Mouse (Mus musculus): ENCODE results near the gene Pnp2. TPM values are rescaled to one million over a fixed set of nuclear protein-coding genes. Genes with fewer than 3 reads are reported as not detected.
"Not testable (repeated sequence)": the region's sequence is repeated elsewhere in the genome, so short reads cannot be mapped to it uniquely, and the experiment has no call there.

Pnp2 gene
- total RNA-seq, 1 experiment from 2014 or later, result 3.6 TPM

- not testable (repeated sequence) for DNase-seq
Observed at GRCm38 (mm10) chr14:50957146-50957545, 1.4 kb downstream of the Pnp2 start.

- not testable (repeated sequence) for DNase-seq
Observed at GRCm38 (mm10) chr14:50958289-50958995, 2.6 kb downstream of the Pnp2 start.

DNA sequence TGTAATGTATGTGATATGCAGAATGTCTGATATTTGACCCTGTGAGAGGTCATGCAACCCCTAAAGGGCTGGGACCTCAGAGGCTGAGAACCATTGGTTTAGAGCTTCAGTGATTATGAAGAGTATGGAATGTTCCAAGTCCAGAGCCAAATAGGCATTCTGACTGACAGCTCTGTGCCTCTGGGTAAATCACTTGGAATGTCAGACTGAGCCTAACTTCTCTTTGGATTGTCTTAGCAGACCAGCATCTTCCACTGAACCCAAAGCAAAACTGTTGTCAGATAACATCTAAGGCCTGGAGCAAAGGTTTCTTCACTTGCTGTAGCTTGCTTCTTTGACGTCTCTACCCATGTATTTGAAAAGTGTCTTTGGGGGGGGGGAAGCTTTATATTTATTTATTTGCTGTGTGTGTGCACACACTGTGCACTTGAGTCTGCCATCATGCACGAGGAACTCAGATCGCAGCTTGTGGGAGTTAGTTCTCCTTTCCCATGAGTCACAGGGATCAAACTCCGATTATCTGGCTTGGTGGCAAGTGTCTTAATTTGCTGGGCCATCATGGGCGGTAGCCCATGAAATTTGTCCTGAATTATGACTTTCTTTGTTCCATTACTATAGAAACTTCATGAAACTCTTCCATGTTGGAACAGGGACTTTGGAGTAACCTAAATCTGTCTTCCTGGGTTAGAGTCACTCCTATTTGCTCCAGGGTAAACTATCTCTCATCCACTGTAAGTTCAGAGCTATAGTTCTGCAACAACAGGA, 12.6 kb downstream of the Pnp2 start:
- no peak for DNase-seq

DNA sequence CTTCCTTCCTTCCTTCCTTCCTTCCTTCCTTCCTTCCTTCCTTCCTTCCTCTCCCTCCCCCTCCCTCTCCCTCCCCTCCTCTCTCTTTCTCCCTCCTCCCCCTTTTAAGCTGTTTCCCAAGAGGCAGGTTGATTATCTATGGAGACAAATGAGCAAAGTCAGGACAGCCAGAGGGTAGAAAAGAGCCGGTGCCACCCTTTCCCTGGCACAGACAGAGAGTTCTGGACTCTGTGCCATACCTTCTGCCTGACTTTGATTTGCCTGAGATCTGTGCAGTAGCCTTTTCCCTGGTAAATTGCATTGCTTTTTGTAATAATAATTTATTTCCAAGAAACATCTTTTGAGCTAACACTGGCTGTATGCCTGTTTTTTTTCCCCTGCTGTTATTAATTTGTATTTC, 13.2 kb downstream of the Pnp2 start:
- DNase-seq, result no peak

- DNase-seq, result no peak
Observed at GRCm38 (mm10) chr14:50969558-50970544, 14.1 kb downstream of the Pnp2 start.

DNA sequence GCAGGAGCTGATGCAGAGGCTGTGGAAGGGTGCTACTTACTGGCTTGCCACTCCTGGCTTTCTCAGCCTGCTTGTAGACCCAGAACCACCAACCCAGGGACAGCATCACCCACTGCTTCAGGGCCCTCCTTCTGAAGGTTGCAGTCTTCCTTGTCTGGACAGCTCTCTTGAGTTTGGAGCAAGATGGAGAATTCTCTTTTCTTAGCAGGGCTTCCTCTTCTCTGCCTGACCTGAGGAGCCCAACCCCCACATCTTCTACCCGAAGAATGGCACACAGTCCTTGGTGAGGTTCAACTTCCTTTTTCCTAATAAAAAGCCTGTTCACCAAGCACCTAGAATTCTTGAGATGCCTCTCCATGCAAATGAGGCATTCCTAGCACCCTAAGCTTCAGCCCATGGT, 15.0 kb downstream of the Pnp2 start:
- no peak for DNase-seq

GRCm38 (mm10) chr14:50973054-50973453, 17.3 kb downstream of the Pnp2 start:
- DNase-seq, result not testable (repeated sequence)

DNA sequence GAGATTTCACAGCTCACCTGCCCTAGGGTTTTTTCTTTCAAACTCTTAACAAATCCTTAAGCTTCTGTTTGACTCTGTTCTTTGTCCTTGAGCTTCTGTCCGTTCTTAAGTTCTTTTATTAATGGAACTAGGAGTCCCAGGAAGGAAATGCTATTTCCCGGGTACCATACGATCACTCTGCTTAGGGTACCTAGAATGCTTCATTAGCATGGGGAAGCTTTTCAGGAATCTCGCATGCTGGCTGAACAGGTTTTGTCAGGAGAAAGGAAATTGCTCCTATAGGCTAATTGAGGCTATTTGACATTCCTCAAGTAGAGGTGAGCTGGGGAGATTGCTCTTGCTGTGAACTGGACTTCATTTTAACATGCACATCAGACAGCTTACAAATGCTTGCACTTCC, 17.9 kb downstream of the Pnp2 start:
- DNase-seq, result no peak

- no peak for DNase-seq
Observed at GRCm38 (mm10) chr14:50975001-50975400, 19.2 kb downstream of the Pnp2 start.

DNA sequence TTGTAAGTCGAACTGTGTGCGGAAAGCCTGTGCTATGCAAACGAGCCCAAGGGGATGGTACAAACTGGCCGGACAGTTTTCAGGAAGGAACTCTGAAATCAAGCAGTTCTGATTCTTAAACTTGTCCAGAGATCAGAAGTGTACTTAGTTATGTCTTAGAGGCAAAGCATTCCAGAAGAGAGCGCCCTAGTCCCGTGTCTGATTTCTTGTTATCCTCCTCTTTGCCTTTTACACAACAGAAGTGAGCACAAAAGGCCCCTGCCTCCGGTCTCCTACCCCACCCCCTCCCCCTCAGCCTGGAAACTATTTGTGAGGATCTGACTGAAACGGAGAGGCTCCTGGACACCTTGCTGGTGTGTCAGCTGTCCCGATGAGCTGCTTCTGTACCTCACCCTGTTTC, 20.9 kb downstream of the Pnp2 start:
- no peak for DNase-seq

DNA sequence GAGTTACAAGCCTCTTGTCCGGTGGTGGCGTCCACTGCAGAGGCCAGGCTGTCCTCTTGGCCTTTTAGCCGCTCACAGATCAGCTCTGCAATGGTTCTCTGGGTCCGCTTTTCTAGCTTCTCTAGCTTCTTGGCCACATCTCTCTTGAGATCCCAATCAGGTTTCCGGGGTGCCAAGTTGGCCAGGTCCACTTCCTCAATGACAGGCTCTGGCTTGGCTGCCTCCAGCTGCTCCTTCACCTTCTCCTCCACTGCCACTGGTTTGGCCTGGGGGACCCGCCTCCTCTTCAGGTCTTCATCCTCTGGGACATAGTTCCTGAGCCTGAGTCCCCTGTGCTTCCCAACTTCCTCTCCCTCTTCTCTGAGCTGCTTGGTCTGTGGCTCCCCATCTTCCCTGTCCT, 22.7 kb downstream of the Pnp2 start:
- DNase-seq, result not testable (repeated sequence)

GRCm38 (mm10) chr14:50979631-50980030, 23.8 kb downstream of the Pnp2 start:
- no peak for DNase-seq

DNA sequence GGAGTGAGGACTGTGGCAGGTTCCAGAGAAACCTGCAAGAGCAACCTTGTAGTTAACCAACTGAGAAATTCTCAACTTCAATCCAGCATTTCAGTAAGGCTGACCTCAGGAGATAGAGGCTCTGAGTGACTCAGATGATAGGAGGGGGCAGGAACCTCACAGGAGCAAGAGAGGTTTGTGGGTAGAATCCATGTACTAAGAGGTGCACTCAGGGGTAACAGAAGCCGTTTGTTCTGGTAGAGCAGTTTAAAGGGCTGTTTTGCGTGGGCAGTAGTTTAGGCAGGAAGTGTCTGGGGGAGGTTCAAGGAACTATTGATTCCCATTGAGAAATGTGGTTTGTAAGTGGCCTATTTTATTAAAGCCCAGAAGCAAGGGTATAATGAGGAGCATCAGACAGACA, 25.4 kb downstream of the Pnp2 start:
- DNase-seq, result no peak

DNA sequence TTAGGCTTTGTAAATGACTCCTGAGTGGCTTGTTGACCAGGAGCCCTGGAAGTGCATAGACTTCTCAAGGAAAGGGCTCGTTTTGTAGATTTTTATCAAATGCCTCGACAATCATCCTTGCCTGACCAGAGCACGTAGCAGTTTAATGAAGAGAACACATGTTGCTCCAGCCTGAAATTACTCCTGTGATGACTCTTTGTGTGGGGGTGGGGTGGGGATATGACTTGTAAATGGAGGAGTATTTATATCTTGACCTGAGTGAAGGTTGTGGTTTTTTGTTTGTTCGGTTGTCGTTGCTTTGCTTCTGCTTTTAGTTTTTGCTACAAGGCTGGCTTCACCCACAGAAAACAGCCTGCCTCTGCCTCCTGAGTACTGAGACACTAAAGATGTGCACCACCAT, 26.0 kb downstream of the Pnp2 start:
- DNase-seq, result no peak

DNA sequence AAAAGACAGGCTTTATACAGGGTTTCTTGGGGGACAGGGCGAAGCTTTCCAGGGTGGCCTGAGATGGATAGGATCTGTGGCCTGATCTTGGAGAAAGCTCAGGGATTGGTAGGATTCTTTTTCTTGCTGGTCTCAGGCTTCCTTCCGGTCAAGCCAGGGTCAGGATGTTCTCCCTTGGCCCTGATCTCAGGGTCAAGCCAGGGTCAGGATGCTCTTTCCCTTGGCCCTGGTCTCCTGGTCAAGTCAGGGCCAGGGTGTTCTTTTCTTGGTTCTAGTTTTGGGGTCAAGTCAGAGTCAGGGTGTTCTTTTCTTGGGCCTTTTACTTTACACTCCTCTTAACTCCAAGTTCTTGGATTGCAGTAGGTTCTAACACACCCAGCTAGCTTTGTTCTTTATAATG, 31.9 kb downstream of the Pnp2 start:
- DNase-seq, result peak; percentile 7

GRCm38 (mm10) chr14:50991037-50991436, 35.2 kb downstream of the Pnp2 start:
- no peak for DNase-seq

DNA sequence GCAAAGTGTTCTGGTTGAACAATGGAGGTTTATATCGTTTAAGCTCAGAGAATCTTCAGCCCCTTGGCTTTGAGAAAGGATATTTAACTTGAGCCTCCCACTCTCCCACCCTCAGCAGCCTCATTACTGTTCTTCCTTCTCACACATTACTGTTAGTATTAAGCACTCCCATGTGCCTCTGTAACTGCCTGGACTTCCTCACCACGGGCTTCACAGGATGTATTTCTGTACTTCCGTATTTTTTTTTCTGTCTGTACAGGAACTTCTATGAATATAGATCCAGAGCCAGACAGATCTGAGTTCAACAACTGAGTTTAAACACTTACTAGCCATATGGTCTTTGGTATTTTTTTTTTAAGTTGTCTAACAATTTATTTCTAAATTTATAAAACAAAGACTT, 41.3 kb downstream of the Pnp2 start:
- no peak for DNase-seq

DNA sequence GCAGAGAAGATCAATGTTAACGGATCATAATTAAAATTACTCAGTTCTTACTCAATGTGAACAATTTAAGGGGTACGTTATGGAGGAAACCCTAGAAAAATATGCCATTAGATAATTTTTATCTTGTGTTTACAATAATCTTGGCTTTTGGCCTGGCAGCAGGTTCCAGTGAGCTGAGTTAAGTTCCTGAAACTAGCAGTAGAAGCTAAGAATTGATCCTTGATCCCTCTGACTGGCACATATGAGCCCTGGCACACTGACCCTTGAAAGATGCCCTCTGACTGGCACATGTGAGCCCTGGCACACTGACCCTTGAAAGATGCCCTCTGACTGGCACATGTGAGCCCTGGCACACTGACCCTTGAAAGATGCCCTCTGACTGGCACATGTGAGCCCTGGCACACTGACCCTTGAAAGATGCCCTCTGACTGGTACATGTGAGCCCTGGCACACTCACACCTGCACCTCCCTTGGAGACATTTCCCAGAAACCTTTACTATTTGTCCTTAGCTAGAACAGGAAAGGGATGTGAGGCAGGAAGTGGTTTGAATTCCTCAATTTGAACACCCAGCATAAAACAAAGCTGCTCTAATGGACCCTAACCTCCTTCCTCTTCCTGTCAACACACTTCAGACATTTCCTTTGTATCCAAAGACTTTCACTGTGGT, 42.3 kb downstream of the Pnp2 start:
- DNase-seq, result no peak

DNA sequence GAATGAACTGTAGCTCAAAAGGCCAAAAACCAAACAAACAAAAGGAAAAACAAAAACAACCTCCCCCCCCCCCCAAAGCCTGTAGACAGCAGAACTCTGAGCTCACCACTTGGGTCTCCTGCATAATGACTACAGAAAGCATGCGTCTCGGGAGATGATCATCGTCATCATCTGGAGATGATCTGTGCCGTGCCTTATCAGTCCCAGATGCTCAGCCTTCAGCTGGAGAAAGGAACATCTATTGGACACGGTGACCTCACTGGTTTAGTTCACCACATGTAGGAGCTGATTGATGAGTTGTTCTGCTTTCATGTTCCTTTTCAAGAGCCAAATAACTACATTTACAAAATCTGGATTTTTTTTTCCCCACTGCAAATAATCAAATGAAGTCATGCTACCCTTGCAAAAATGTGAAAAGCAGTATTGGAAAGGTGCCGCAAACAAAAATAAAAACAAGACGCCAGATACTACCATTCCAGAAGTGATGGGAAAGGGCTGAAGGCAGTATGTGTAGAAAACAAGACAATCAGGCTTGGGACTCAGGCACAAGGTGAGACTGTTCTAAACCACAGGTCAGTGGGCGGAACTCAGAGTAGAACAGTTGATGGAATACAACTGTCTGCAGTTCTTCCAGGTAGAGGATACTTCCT, 51.5 kb downstream of the Pnp2 start, which contains the start of gene Rnase10:
TSS of gene Rnase10 (plus strand) at position 600 of the 650 bp plus-strand sequence.
- no peak for DNase-seq

DNA sequence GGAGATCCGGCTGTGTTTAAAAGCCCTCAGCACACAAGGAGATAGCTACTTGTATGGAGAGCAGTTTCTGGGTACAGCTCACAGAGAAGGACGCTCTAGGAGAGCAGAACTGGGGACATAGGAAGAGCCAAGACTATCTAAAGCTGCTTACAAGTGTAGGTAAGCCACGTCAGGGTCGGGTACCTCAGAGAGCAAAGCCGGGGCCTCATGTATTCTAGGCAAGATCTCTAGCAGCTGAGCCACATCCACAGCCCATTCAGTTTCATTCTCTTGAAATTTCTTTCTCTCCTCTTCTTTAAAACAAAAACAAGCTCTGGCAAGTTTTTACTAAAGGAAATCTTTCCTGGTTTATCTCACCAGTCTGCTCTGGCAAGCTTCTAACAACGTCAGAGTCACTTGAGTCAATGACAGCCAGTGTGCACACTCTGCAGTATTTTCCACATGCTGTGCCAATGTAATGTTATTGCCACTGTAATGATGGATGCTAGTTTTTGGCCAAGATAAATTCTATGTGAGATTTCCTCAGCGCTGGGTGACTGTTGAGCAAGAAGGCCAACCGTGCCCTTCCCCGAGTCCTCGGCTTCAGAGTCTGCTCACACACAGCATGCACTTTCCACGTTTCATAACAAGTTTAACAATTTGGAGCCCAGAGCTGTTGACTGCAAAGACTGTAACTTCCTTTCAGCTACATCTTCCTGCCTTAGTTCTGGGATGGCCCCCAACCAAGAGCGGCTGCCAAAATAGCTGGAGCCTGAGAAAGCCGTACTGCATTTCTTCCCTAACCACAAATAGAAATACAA, 52.3 kb downstream of the Pnp2 start:
- peak; percentile 23 for DNase-seq

- no peak for DNase-seq
Observed at GRCm38 (mm10) chr14:51008781-51009180, 53.0 kb downstream of the Pnp2 start.
